ENCODE assay signal across 8 mouse cellular contexts in genomic region chr10:80674161-80674711, GRCm38 (mm10). TPM values are rescaled to one million over a fixed set of nuclear protein-coding genes. Genes with fewer than 3 reads are reported as not detected.
DNase-seq lines count a peak whose midpoint lies in the region; ATAC-seq and TF ChIP-seq lines count a peak whose summit lies in the region.

No protein-coding gene starts in this region.

- TF ChIP-seq EP300 in CH12.LX (IDR thresholded peaks at IDR 0.05; ENCODE audit: low read length), result no peak

- dilution Hi-C loops in CH12.LX (cut with MboI; ENCODE audit: extremely low pct_ligation_motif_present, extremely low pct_unique_long_range_greater_than_20kb, low sequenced_read_pairs), result no loop called here

- intact Hi-C loops in left cerebral cortex, postnatal 14 days (cut with DNase I), result loop anchor here (2.0 kb wide), 1 partner anchor 17 kb away; the partner anchor contains the start of gene Btbd2

- H3K27me3 ChIP-seq in CH12.LX (replicated peaks), result no peaks in the 10 kb centered on the region
- no peaks in the 10 kb centered on the region for H3K27me3 ChIP-seq in stomach, embryonic 16.5 days (ENCODE audit: control insufficient read depth, insufficient read depth, low read length)

- no peak overlapping the region for H3K27ac ChIP-seq in CH12.LX (ENCODE audit: insufficient read depth, low read depth)
- peak overlapping the region; percentile 84; the same call in 1 of the 2 replicates for H3K27ac ChIP-seq in stomach, embryonic 16.5 days (ENCODE audit: low read length)

- no peak for TF ChIP-seq POLR2A in CH12.LX (IDR thresholded peaks at IDR 0.05; ENCODE audit: low read depth, low read length)

- peaks cover 38 to 56% of the 10 kb centered on the region in 2 experiments for H3K36me3 ChIP-seq in CH12.LX (replicated peaks in 1 of 2; ENCODE audit: control insufficient read depth in 1 of 2, insufficient read depth in 1 of 2, low read length in 1 of 2)
- peaks cover 20% of the 10 kb centered on the region for H3K36me3 ChIP-seq in stomach, embryonic 16.5 days (ENCODE audit: control insufficient read depth, insufficient read depth, low read length)

- no peaks in the 10 kb centered on the region for H3K9me3 ChIP-seq in CH12.LX (replicated peaks; ENCODE audit: low read length)
- H3K9me3 ChIP-seq in stomach, embryonic 16.5 days (replicated peaks; ENCODE audit: control insufficient read depth, low read length), result no peaks in the 10 kb centered on the region

- peak overlapping the region; percentile 21 to 85 (median 75) for H3K4me3 ChIP-seq in CH12.LX (replicated peaks in 1 of 3; ENCODE audit: low read depth in 2 of 3, low read length in 2 of 3, poor library complexity in 1 of 3)
- peak overlapping the region; percentile 98 for H3K4me3 ChIP-seq in stomach, embryonic 16.5 days (replicated peaks; ENCODE audit: low read length)

- peak overlapping the region; percentile 98; the same call in 1 of the 2 replicates for H3K9ac ChIP-seq in CH12.LX (ENCODE audit: insufficient read depth, low read depth)
- peak overlapping the region; percentile 98 for H3K9ac ChIP-seq in stomach, embryonic 16.5 days (ENCODE audit: low read length)

- peaks cover 21 to 73% of the 10 kb centered on the region in 2 experiments for H3K4me1 ChIP-seq in CH12.LX (ENCODE audit: control insufficient read depth in 1 of 2, insufficient read depth in 2 of 2)
- H3K4me1 ChIP-seq in stomach, embryonic 16.5 days (ENCODE audit: control insufficient read depth, insufficient read depth, low read length), result peaks cover 57% of the 10 kb centered on the region

- peaks cover 40% of the 10 kb centered on the region for H3K79me2 ChIP-seq in CH12.LX (replicated peaks; ENCODE audit: control insufficient read depth, extremely low read depth, insufficient read depth, poor library complexity, severe bottlenecking)

- no peak for ATAC-seq in stomach, embryonic 16.5 days (ENCODE audit: insufficient read depth, low FRiP score)

- no peak for DNase-seq in CH12.LX (ENCODE audit: extremely low read depth)
- DNase-seq in adrenal gland, postnatal 36 days, result peak; percentile 56 to 69
- DNase-seq in heart, adult 18-20 months, result peak; percentile 82 to 89
- peak; percentile 81 for DNase-seq in kidney, adult 11 months
- peak; percentile 83 to 88 for DNase-seq in lung, adult 18-20 months
- DNase-seq in B cell, adult 2 months, result no peak
- DNase-seq in left cerebral cortex, postnatal 14 days (ENCODE audit: low spot score in 2 of 2), result no peak

- WGBS in stomach, embryonic 16.5 days, result 52% methylated on average over 5 of the region's 5 CpGs

- peak overlapping the region; percentile 64 for H3K4me2 ChIP-seq in CH12.LX (ENCODE audit: insufficient read depth, low read depth, poor library complexity, severe bottlenecking)
- peak overlapping the region; percentile 77 for H3K4me2 ChIP-seq in stomach, embryonic 16.5 days (ENCODE audit: low read depth, low read length)

- no peak for TF ChIP-seq CTCF in CH12.LX (conservative IDR thresholded peaks at IDR 0.05 in 1 of 2, IDR thresholded peaks at IDR 0.05 in 1 of 2; ENCODE audit: low read depth in 2 of 2, low read length in 2 of 2)

- no peak for TF ChIP-seq RAD21 in CH12.LX (IDR thresholded peaks at IDR 0.05; ENCODE audit: low read depth, low read length)

- in situ Hi-C loops in CH12.LX (cut with MboI; ENCODE audit: low pct_ligation_motif_present, low pct_unique_long_range_greater_than_20kb, low sequenced_read_pairs), result no loop called here

TF ChIP-seq in CH12.LX, 34 proteins besides CTCF, POLR2A, EP300 and RAD21:
- TF ChIP-seq MYC (IDR thresholded peaks at IDR 0.05; ENCODE audit: low read depth, low read length) (no peak), CHD2 (IDR thresholded peaks at IDR 0.05; ENCODE audit: low read length) (no peak), KAT2A (IDR thresholded peaks at IDR 0.05; ENCODE audit: insufficient replicate concordance, low read length) (no peak), ELF1 (IDR thresholded peaks at IDR 0.05; ENCODE audit: low read depth, low read length) (no peak), NRF1 (IDR thresholded peaks at IDR 0.05; ENCODE audit: low read depth, low read length) (no peak), HCFC1 (IDR thresholded peaks at IDR 0.05; ENCODE audit: low read depth, low read length) (no peak), GABPA (IDR thresholded peaks at IDR 0.05; ENCODE audit: insufficient replicate concordance, low read depth, low read length) (no peak), MAZ (IDR thresholded peaks at IDR 0.05; ENCODE audit: low read depth, low read length) (no peak), UBTF (IDR thresholded peaks at IDR 0.05; ENCODE audit: low read depth, low read length) (no peak), MAFK (IDR thresholded peaks at IDR 0.05; ENCODE audit: insufficient replicate concordance, low read length) (no peak)

RNA-seq across cellular contexts. Expression of gene Mknk2, which starts 3.7 kb away (rescaled TPM):
- total RNA-seq in CH12.LX (2012; rRNA removed), result 91.5 and 110 TPM in 2 replicates
- total RNA-seq in CH12.LX (2014; rRNA removed), result 121 and 138 TPM in 2 replicates
- polyA plus RNA-seq in CH12.LX (2012; ENCODE audit: insufficient read length, low read depth), result 175 and 199 TPM in 2 replicates
- total RNA-seq in adrenal gland, postnatal 36 days (2021), result 100 to 1,000 TPM; 178 to 198 TPM
- 100 to 1,000 TPM; 185 to 204 TPM for total RNA-seq in heart, adult 18-20 months (2021)
- 42.8 and 45.1 TPM in 2 replicates for polyA plus RNA-seq in stomach, embryonic 16.5 days (2015; fragmentation: Nextera tagmentation; extraction: Ambion mirVana)
- 10 to 100 TPM; 38.4 to 46.7 TPM for total RNA-seq in left cerebral cortex, postnatal 14 days (2021)

RNA-seq across cellular contexts. Expression of gene Btbd2, which starts 17.4 kb away (rescaled TPM):
- total RNA-seq in CH12.LX (2012; rRNA removed) (19.3 and 26.2 TPM in 2 replicates), CH12.LX (2014; rRNA removed) (10.0 and 11.1 TPM in 2 replicates)
- polyA plus RNA-seq in CH12.LX (2012; ENCODE audit: insufficient read length, low read depth), result 18.8 and 19.4 TPM in 2 replicates
- total RNA-seq in adrenal gland, postnatal 36 days (2021), result 10 to 100 TPM; 61.7 to 71.2 TPM
- 10 to 100 TPM; 43.2 to 46.1 TPM for total RNA-seq in heart, adult 18-20 months (2021)
- polyA plus RNA-seq in stomach, embryonic 16.5 days (2015; fragmentation: Nextera tagmentation; extraction: Ambion mirVana), result 11.5 and 12.7 TPM in 2 replicates
- total RNA-seq in left cerebral cortex, postnatal 14 days (2021), result 10 to 100 TPM; 88.3 to 93.5 TPM

RNA-seq across cellular contexts. Expression of gene Mob3a, which starts 27.5 kb away (rescaled TPM):
- 56.9 and 71.7 TPM in 2 replicates for total RNA-seq in CH12.LX (2012; rRNA removed)
- 65.2 and 71.4 TPM in 2 replicates for total RNA-seq in CH12.LX (2014; rRNA removed)
- 75.0 and 84.2 TPM in 2 replicates for polyA plus RNA-seq in CH12.LX (2012; ENCODE audit: insufficient read length, low read depth)
- total RNA-seq in adrenal gland, postnatal 36 days (2021), result 10 to 100 TPM; 19.4 to 20.1 TPM
- 1 to 10 TPM; 7.5 to 8.0 TPM for total RNA-seq in heart, adult 18-20 months (2021)
- 51.6 and 57.5 TPM in 2 replicates for polyA plus RNA-seq in stomach, embryonic 16.5 days (2015; fragmentation: Nextera tagmentation; extraction: Ambion mirVana)
- total RNA-seq in left cerebral cortex, postnatal 14 days (2021), result 10 to 100 TPM; 15.0 to 20.2 TPM

RNA-seq across cellular contexts. Expression of gene Izumo4, which starts 27.7 kb away (rescaled TPM):
- total RNA-seq in CH12.LX (2012; rRNA removed) (8.1 and 9.6 TPM in 2 replicates), CH12.LX (2014; rRNA removed) (2.7 and 4.3 TPM in 2 replicates)
- polyA plus RNA-seq in CH12.LX (2012; ENCODE audit: insufficient read length, low read depth), result 5.9 TPM in 2 replicates
- 10 to 100 TPM in 1 of 2 experiments, 1 to 10 TPM in 1; 9.9 to 16.6 TPM for total RNA-seq in adrenal gland, postnatal 36 days (2021)
- 1 to 10 TPM; 2.5 to 2.6 TPM for total RNA-seq in heart, adult 18-20 months (2021)
- polyA plus RNA-seq in stomach, embryonic 16.5 days (2015; fragmentation: Nextera tagmentation; extraction: Ambion mirVana), result 25.5 and 28.7 TPM in 2 replicates
- 10 to 100 TPM; 52.8 to 55.3 TPM for total RNA-seq in left cerebral cortex, postnatal 14 days (2021)

RNA-seq across cellular contexts. Expression of gene Csnk1g2, which starts 51.6 kb away (rescaled TPM):
- 44.1 and 50.3 TPM in 2 replicates for total RNA-seq in CH12.LX (2012; rRNA removed)
- total RNA-seq in CH12.LX (2014; rRNA removed), result 44.3 and 50.1 TPM in 2 replicates
- polyA plus RNA-seq in CH12.LX (2012; ENCODE audit: insufficient read length, low read depth), result 55.9 and 59.0 TPM in 2 replicates
- total RNA-seq in adrenal gland, postnatal 36 days (2021), result 100 to 1,000 TPM; 129 to 135 TPM
- total RNA-seq in heart, adult 18-20 months (2021), result 100 to 1,000 TPM; 121 to 132 TPM
- 18.1 TPM in 2 replicates for polyA plus RNA-seq in stomach, embryonic 16.5 days (2015; fragmentation: Nextera tagmentation; extraction: Ambion mirVana)
- total RNA-seq in left cerebral cortex, postnatal 14 days (2021), result 100 to 1,000 TPM; 188 to 196 TPM

Comparison
In these comparisons a context has a peak if more than half of its experiments do, and no peak if none do; other contexts are left out.
1. DNase-seq: peak in adrenal gland, postnatal 36 days (2 of 2), heart, adult 18-20 months (2 of 2), kidney, adult 11 months (single experiment) and lung, adult 18-20 months (2 of 2); none in CH12.LX (single experiment), B cell, adult 2 months (0 of 2) and left cerebral cortex, postnatal 14 days (0 of 2).